Mouse (Mus musculus) brain, embryonic 14.5 days (tissue): Measurements from ENCODE around the gene Prr15l.

ENCODE experiments used
- CTCF ChIP-seq: fragments of 200-500 bp; IDR thresholded peaks from 2 replicates; pipeline ENCODE4 v1.5.1; 2012; ENCODE audit warnings: inconsistent platforms, mild to moderate bottlenecking, moderate library complexity, borderline replicate concordance; ENCODE audit not compliant: insufficient read depth, insufficient read length; ENCODE audit errors: extremely low read depth
- POLR2A ChIP-seq: fragments of 200-500 bp; IDR thresholded peaks from 2 replicates; pipeline ENCODE4 v1.6.1; 2012; ENCODE audit warnings: mild to moderate bottlenecking, inconsistent platforms, borderline replicate concordance; ENCODE audit not compliant: poor library complexity, insufficient read depth, insufficient read length, severe bottlenecking; ENCODE audit errors: extremely low read depth

- TF ChIP-seq CTCF, result peak; percentile 93
- TF ChIP-seq POLR2A, result no peak
These were observed 35.7 kb downstream of the Prr15l start for GRCm38 (mm10) chr11:96963580-96963979.
